Mouse (Mus musculus): Measurements from ENCODE around the gene H2al1e. TPM values are rescaled to one million over a fixed set of nuclear protein-coding genes. Genes with fewer than 3 reads are reported as not detected.
"Not testable (repeated sequence)": the region's sequence is repeated elsewhere in the genome, so short reads cannot be mapped to it uniquely, and the experiment has no call there.

Gene H2al1e
- polyA plus RNA-seq (2015; fragmentation: Nextera tagmentation; extraction: Ambion mirVana): not detected in 2 replicates

DNA sequence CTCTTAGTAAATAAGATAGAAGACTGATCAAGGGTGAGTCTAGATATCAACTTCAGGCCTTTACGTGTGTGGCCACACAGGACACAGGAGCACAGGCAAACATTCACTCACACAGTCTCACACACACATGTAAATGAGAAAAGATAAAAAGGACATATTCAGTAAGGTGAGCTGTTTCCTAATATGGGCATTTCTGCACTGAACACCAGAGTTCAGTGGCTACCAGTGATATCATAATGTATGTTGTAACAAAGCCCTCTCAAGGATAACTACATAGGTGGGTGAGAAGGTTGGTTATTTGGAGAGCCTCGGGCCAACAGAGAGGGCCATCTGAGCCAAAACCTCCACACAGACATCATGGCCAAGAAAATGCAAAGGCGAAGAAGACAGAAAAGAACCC is at the start of gene H2al1e:
Gene H2al1e (plus strand): TSS at position 301 of the 400 bp plus-strand sequence.
- ATAC-seq; H3K4me3 ChIP-seq (ENCODE audit: low read length); H3K9me3 ChIP-seq (ENCODE audit: control insufficient read depth, low read length); H3K27ac ChIP-seq (ENCODE audit: low read depth, low read length); H3K36me3 ChIP-seq (ENCODE audit: control insufficient read depth, insufficient read depth, low read length); H3K9ac ChIP-seq (ENCODE audit: low read depth, low read length); H3K4me2 ChIP-seq (ENCODE audit: low read length); H3K27me3 ChIP-seq (replicated peaks; ENCODE audit: control insufficient read depth, insufficient read depth, low read length); H3K4me1 ChIP-seq (ENCODE audit: control insufficient read depth, insufficient read depth, low read depth, low read length): not testable (repeated sequence)
- WGBS: no CpG with 5 or more reads among the region's 3 CpGs

DNA sequence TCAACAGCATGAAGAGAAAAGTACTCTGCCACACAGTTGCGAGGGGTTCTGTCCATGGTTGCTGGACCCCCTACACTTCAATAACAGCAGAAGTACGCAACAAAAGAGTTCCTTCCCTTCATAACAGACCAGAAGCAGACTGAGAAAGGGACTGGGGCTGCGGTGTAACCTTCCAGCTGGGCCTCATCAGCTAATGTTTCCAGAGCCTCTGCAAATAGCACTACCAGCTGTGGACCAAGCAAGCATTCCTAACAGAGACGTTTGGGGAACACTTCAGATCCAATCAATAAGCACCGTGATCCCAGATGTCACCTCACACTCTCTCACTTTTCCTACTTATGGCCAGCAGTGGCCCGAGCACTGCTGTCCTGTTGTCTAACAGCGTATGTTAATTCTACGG is 46.8 kb upstream of the H2al1e start:
- 74% methylated on average over 8 of the region's 8 CpGs for WGBS
- no peaks in the 10 kb centered on the region for H3K4me1 ChIP-seq (ENCODE audit: control insufficient read depth, insufficient read depth, low read depth, low read length)
- H3K9ac ChIP-seq (ENCODE audit: low read depth, low read length): no peak overlapping the region
- H3K27ac ChIP-seq (ENCODE audit: low read depth, low read length): no peak overlapping the region
- H3K4me3 ChIP-seq (ENCODE audit: low read length): no peak overlapping the region
- H3K9me3 ChIP-seq (ENCODE audit: control insufficient read depth, low read length): no peaks in the 10 kb centered on the region; the same call in 1 of the 2 replicates
- H3K4me2 ChIP-seq (ENCODE audit: low read length): no peak overlapping the region
- no peaks in the 10 kb centered on the region; the same call in 1 of the 2 replicates for H3K27me3 ChIP-seq (replicated peaks; ENCODE audit: control insufficient read depth, insufficient read depth, low read length)
- no peaks in the 10 kb centered on the region for H3K36me3 ChIP-seq (ENCODE audit: control insufficient read depth, insufficient read depth, low read length)
- ATAC-seq: no peak

DNA sequence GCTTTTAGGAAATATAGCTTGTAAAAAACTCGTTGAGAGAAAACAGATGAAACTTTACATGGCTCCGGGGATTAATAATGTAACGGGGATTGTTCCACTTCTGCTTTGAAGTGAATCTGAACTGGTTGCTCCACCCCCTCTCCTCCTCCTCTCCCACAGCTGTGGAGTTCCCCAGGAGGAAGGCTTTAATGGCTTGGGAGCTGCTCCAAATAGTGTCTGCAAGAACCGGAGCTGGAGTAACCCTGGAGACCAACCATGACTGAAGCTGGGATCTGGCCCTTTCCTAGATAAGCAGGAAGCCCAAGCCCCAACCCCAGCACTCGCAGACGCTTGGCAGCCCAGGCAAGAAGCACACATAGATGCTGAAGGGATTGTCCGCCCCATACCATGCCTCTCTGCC is 43.9 kb upstream of the H2al1e start:
- Histone ChIP-seq H3K27me3 (replicated peaks; ENCODE audit: control insufficient read depth, insufficient read depth, low read length) (no peaks in the 10 kb centered on the region; the same call in 1 of the 2 replicates), H3K9me3 (ENCODE audit: control insufficient read depth, low read length) (no peaks in the 10 kb centered on the region), H3K4me1 (ENCODE audit: control insufficient read depth, insufficient read depth, low read depth, low read length) (no peaks in the 10 kb centered on the region), H3K9ac (ENCODE audit: low read depth, low read length) (no peak overlapping the region), H3K4me3 (ENCODE audit: low read length) (no peak overlapping the region), H3K36me3 (ENCODE audit: control insufficient read depth, insufficient read depth, low read length) (no peaks in the 10 kb centered on the region), H3K4me2 (ENCODE audit: low read length) (no peak overlapping the region), H3K27ac (ENCODE audit: low read depth, low read length) (no peak overlapping the region)
- no peak for ATAC-seq
- WGBS: 56% methylated on average over 7 of the region's 7 CpGs

DNA sequence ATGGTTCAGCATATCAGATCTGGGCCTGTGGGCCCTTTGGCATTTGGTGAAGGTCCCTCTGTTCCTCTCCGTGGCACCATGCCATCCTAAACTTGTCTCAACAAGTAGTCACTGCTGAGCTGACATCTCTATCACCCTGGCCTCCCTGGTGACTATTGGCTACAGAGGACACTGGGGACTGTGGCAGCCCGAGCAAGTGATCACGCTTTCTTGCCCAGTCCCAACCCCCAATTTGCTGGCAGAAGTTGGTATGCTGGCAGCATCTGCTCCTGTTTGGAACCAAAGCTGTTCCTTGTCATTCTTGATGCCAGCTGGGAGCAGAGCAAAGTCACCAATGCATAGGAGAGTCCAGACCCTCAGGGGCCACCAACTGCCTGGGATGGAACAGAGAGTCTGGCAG is 42.7 kb upstream of the H2al1e start:
- no peaks in the 10 kb centered on the region for H3K4me1 ChIP-seq (ENCODE audit: control insufficient read depth, insufficient read depth, low read depth, low read length)
- no peak overlapping the region for H3K27ac ChIP-seq (ENCODE audit: low read depth, low read length)
- peak; percentile 92 for ATAC-seq
- no peak overlapping the region for H3K4me2 ChIP-seq (ENCODE audit: low read length)
- no peaks in the 10 kb centered on the region; the same call in 1 of the 2 replicates for H3K27me3 ChIP-seq (replicated peaks; ENCODE audit: control insufficient read depth, insufficient read depth, low read length)
- H3K36me3 ChIP-seq (ENCODE audit: control insufficient read depth, insufficient read depth, low read length): no peaks in the 10 kb centered on the region
- WGBS: 60% methylated on average over 3 of the region's 3 CpGs
- H3K4me3 ChIP-seq (ENCODE audit: low read length): no peak overlapping the region
- H3K9me3 ChIP-seq (ENCODE audit: control insufficient read depth, low read length): no peaks in the 10 kb centered on the region
- no peak overlapping the region for H3K9ac ChIP-seq (ENCODE audit: low read depth, low read length)

DNA sequence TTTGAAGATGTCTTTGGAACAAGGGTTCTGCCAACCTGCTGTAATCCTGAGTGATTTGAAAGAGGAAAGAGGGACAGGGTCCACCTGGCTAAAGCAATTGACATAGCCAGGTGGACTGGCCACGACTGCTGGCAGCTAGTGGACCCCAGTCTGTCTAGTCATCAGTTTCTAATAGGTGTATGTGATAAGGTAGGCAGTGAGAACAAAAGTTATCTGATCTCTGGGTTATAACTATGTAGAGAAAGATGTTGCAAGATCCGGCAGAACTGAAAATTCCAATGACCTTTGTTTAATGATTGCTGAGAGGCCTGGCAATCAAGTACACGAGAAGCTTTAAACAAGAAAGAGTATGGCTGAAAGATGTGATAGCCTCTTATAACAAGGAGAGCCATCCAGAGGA is 38.5 kb upstream of the H2al1e start:
- H3K4me1 ChIP-seq (ENCODE audit: control insufficient read depth, insufficient read depth, low read depth, low read length): no peaks in the 10 kb centered on the region
- ATAC-seq: no peak
- H3K36me3 ChIP-seq (ENCODE audit: control insufficient read depth, insufficient read depth, low read length): no peaks in the 10 kb centered on the region
- no peaks in the 10 kb centered on the region for H3K9me3 ChIP-seq (ENCODE audit: control insufficient read depth, low read length)
- H3K4me2 ChIP-seq (ENCODE audit: low read length): no peak overlapping the region
- H3K27ac ChIP-seq (ENCODE audit: low read depth, low read length): no peak overlapping the region
- 82% methylated on average over 3 of the region's 3 CpGs for WGBS
- H3K9ac ChIP-seq (ENCODE audit: low read depth, low read length): no peak overlapping the region
- H3K27me3 ChIP-seq (replicated peaks; ENCODE audit: control insufficient read depth, insufficient read depth, low read length): no peaks in the 10 kb centered on the region
- no peak overlapping the region for H3K4me3 ChIP-seq (ENCODE audit: low read length)

DNA sequence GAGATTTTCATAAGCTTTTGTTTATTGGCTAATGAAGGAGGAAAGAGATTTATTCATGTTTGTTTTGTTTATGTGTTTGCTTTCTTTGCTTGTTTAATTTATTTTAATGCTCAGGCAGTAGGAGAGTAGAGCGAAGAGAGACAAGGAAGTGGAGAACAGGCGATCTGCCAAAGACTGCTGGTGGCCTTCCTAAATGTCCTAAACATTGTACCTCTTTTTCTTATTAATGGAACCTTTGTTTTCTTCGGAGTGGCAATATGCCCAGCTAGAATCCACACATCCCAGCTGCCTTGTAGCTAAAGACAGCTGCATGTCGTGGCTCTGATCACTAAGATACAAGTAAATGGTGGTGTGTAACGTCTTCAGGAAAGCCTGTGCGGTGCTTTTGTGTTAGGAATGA is 34.7 kb upstream of the H2al1e start:
- H3K4me2 ChIP-seq (ENCODE audit: low read length): no peak overlapping the region
- H3K27ac ChIP-seq (ENCODE audit: low read depth, low read length): no peak overlapping the region
- no peak overlapping the region for H3K9ac ChIP-seq (ENCODE audit: low read depth, low read length)
- 54% methylated on average over 6 of the region's 6 CpGs for WGBS
- no peaks in the 10 kb centered on the region for H3K4me1 ChIP-seq (ENCODE audit: control insufficient read depth, insufficient read depth, low read depth, low read length)
- no peak for ATAC-seq
- no peaks in the 10 kb centered on the region for H3K27me3 ChIP-seq (replicated peaks; ENCODE audit: control insufficient read depth, insufficient read depth, low read length)
- H3K36me3 ChIP-seq (ENCODE audit: control insufficient read depth, insufficient read depth, low read length): no peaks in the 10 kb centered on the region
- H3K4me3 ChIP-seq (ENCODE audit: low read length): no peak overlapping the region
- H3K9me3 ChIP-seq (ENCODE audit: control insufficient read depth, low read length): no peaks in the 10 kb centered on the region

DNA sequence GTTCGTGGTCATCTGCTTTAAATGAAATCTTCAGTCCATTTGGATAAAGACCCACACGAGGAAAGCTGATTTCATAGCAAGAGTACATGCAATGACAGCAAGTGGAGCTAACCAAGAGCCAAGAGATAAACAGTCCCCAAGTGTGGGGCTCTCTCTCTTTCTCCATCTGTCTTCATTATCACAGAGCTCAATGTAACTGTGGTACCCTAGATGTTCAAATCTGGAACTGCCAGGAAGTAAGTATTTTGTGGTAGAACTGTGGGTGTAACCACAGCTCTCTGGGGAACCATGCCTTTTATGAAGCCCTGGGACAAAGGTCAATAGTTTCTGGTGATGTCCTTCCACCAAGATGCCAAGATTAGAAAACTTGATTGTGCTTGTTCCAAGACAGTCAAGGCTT is 31.0 kb upstream of the H2al1e start:
- Histone ChIP-seq H3K9me3 (ENCODE audit: control insufficient read depth, low read length) (no peaks in the 10 kb centered on the region), H3K4me3 (ENCODE audit: low read length) (no peak overlapping the region), H3K27ac (ENCODE audit: low read depth, low read length) (no peak overlapping the region), H3K4me2 (ENCODE audit: low read length) (no peak overlapping the region), H3K4me1 (ENCODE audit: control insufficient read depth, insufficient read depth, low read depth, low read length) (no peaks in the 10 kb centered on the region), H3K27me3 (replicated peaks; ENCODE audit: control insufficient read depth, insufficient read depth, low read length) (no peaks in the 10 kb centered on the region), H3K36me3 (ENCODE audit: control insufficient read depth, insufficient read depth, low read length) (no peaks in the 10 kb centered on the region), H3K9ac (ENCODE audit: low read depth, low read length) (no peak overlapping the region)
- ATAC-seq: no peak
- WGBS: 64% methylated on average over 2 of the region's 2 CpGs

DNA sequence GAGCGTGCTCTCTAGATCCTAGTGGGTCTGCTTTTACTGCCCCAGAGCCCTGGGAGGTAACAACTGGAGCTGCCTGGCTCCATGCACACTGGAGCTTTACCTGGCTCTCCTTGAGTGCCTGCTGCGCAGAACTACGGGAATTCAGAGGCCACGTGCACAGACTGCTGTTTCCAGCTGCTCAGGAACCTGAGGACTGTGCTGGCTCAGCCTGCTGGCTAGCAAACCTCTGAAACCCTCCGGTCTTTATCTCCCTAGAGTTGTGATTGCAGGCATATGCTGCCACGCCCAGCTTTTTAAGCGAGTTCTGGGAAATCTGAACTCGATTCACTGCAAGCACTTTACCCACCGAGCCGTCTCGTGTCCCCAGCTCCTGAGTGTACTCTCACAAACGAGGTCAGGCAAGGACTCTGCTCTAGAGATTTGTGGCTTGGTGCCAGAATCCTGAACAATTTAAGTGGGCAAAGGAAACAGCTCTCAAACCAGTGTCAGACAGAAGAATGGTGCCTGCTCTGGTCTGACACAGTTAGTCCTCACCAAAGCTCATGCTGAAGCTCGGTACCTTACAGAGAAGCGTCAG is 23.3 kb upstream of the H2al1e start:
- no peaks in the 10 kb centered on the region for H3K9me3 ChIP-seq (ENCODE audit: control insufficient read depth, low read length)
- H3K4me3 ChIP-seq (ENCODE audit: low read length): no peak overlapping the region
- H3K27ac ChIP-seq (ENCODE audit: low read depth, low read length): no peak overlapping the region
- 84% methylated on average over 14 of the region's 14 CpGs for WGBS
- H3K9ac ChIP-seq (ENCODE audit: low read depth, low read length): no peak overlapping the region
- no peak overlapping the region for H3K4me2 ChIP-seq (ENCODE audit: low read length)
- no peaks in the 10 kb centered on the region for H3K27me3 ChIP-seq (replicated peaks; ENCODE audit: control insufficient read depth, insufficient read depth, low read length)
- no peaks in the 10 kb centered on the region for H3K36me3 ChIP-seq (ENCODE audit: control insufficient read depth, insufficient read depth, low read length)
- no peaks in the 10 kb centered on the region for H3K4me1 ChIP-seq (ENCODE audit: control insufficient read depth, insufficient read depth, low read depth, low read length)
- ATAC-seq: no peak

DNA sequence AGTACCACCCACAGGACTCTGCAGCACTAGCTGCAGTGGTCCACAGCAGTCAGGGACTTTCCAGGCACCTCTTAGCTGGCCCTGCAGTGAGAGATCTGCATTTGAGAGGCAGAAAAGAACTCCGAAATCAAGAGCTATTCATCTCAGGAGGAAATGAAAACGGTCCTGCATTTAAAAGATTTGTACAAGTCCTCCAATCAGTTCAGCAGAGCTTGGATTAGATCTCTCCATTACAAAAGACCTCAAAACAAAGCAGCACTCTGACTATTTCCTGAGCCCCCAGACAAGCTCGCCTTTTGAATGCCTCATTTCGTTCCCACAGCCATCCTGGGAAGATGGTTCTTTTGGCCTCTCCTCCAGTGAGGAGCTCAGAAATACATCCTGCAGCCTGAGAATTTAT is 22.5 kb upstream of the H2al1e start:
- ATAC-seq: no peak
- Histone ChIP-seq H3K27me3 (replicated peaks; ENCODE audit: control insufficient read depth, insufficient read depth, low read length) (no peaks in the 10 kb centered on the region), H3K9me3 (ENCODE audit: control insufficient read depth, low read length) (no peaks in the 10 kb centered on the region), H3K9ac (ENCODE audit: low read depth, low read length) (no peak overlapping the region), H3K4me2 (ENCODE audit: low read length) (no peak overlapping the region), H3K27ac (ENCODE audit: low read depth, low read length) (no peak overlapping the region), H3K36me3 (ENCODE audit: control insufficient read depth, insufficient read depth, low read length) (no peaks in the 10 kb centered on the region), H3K4me1 (ENCODE audit: control insufficient read depth, insufficient read depth, low read depth, low read length) (no peaks in the 10 kb centered on the region), H3K4me3 (ENCODE audit: low read length) (no peak overlapping the region)
- 48% methylated on average over 4 of the region's 4 CpGs for WGBS

DNA sequence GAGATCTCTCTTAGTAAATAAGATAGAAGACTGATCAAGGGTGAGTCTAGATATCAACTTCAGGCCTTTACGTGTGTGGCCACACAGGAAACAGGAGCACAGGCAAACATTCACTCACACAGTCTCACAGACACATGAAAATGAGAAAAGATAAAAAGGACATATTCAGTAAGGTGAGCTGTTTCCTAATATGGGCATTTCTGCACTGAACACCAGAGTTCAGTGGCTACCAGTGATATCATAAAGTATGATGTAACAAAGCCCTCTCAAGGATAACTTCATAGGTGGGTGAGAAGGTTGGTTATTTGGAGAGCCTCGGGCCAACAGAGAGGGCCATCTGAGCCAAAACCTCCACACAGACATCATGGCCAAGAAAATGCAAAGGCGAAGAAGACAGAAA is 12.8 kb upstream of the H2al1e start, which contains the start of gene H2al1a:
Gene H2al1a (plus strand): TSS at position 301 of the 400 bp plus-strand sequence.
- no CpG with 5 or more reads among the region's 3 CpGs for WGBS
- H3K4me3 ChIP-seq (ENCODE audit: low read length); H3K9me3 ChIP-seq (ENCODE audit: control insufficient read depth, low read length); ATAC-seq; H3K9ac ChIP-seq (ENCODE audit: low read depth, low read length); H3K36me3 ChIP-seq (ENCODE audit: control insufficient read depth, insufficient read depth, low read length); H3K27ac ChIP-seq (ENCODE audit: low read depth, low read length); H3K4me2 ChIP-seq (ENCODE audit: low read length); H3K27me3 ChIP-seq (replicated peaks; ENCODE audit: control insufficient read depth, insufficient read depth, low read length); H3K4me1 ChIP-seq (ENCODE audit: control insufficient read depth, insufficient read depth, low read depth, low read length): not testable (repeated sequence)

All from hindbrain, embryonic 16.5 days (tissue).